Mouse (Mus musculus): ENCODE measurements around the gene Crip1. TPM values are rescaled to one million over a fixed set of nuclear protein-coding genes. Genes with fewer than 3 reads are reported as not detected.
A peak's percentile ranks its signal among the peaks of the same experiment; 100 is the strongest.

Gene Crip1
- polyA plus RNA-seq, 1 experiment: 201 TPM

DNA sequence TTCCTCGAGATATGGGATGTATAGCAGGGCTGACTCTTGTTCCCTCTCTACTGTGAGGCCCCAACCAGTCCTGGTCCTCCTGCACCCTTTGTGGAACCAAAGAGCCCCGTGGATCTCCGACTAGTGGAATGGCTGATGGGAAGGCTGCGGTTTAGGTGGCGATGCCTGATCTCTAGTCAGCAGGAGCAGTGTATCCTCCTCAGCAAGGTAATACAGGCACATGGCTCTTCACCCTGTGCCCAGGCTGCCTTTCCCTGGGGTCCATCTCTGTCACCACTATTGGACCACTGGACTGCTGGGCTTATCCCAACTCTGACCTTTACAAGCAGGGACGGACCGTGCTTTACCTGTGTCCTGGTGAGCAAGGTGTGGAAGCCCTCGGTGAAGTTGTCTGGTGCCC lies 11.4 kb downstream of the Crip1 start:
- TF ChIP-seq POLR2A (IDR thresholded peaks at IDR 0.05; ENCODE audit: borderline replicate concordance, control insufficient read depth, low read depth, low read length): no peak
- no peak for TF ChIP-seq CTCF (IDR thresholded peaks at IDR 0.05; ENCODE audit: control insufficient read depth, insufficient read depth, low read length)
- Histone ChIP-seq H3K4me1 (ENCODE audit: control insufficient read depth, insufficient read depth, low read length) (no peaks in the 10 kb centered on the region; the same call in 1 of the 2 replicates), H3K4me3 (replicated peaks; ENCODE audit: control insufficient read depth, low read depth, low read length) (no peak overlapping the region), H3K27ac (ENCODE audit: control insufficient read depth, insufficient read depth, low read depth, low read length, poor library complexity) (no peak overlapping the region)
- WGBS: 90% methylated on average over 8 of the region's 8 CpGs

DNA sequence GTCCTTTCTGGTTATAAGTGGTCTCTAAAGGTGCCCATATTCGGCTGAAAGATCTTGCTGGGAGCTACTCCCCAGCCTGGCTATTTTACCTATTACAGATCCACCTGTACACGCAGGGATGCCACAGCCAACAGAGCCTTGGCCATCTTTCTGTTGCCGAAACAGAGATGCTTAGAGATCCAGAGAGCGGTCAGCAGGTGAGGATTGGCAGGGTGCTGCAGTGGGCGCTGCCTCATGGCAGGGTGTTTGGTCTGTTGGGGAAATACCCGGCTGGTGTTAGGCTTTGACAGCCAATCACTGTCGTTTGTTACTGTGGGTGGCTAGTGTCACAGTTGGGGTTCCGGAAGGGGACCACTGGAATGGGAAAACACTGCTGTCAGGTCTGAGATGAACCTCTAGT lies 11.9 kb downstream of the Crip1 start:
- TF ChIP-seq CTCF (IDR thresholded peaks at IDR 0.05; ENCODE audit: control insufficient read depth, insufficient read depth, low read length): no peak
- no peak for TF ChIP-seq POLR2A (IDR thresholded peaks at IDR 0.05; ENCODE audit: borderline replicate concordance, control insufficient read depth, low read depth, low read length)

DNA sequence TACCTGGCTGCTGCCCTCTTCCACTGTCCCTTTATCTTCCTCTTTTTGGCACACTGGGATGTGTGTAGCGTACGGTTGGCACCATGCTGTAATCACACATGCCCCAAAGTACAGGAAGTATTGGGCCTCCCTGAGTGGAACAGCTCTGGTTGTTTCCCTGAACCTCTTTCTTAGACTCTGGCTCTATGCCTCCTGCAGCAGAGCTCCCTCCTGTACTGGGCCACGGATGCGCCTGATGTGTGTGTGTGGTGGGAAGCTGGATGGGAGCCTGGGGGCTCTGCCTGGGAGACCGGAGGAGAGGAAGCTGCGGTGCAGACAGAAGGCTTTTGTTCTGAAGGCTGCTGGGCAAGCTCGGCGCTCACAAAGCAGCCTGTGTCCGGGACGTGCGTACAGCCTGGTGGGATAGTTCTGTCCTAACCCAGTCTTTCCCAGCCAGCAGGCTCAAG lies 17.5 kb downstream of the Crip1 start:
- WGBS: 61% methylated on average over 11 of the region's 11 CpGs
- peaks cover 6% of the 10 kb centered on the region for H3K4me1 ChIP-seq (ENCODE audit: control insufficient read depth, insufficient read depth, low read length)
- no peak for TF ChIP-seq CTCF (IDR thresholded peaks at IDR 0.05; ENCODE audit: control insufficient read depth, insufficient read depth, low read length)
- no peak for TF ChIP-seq POLR2A (IDR thresholded peaks at IDR 0.05; ENCODE audit: borderline replicate concordance, control insufficient read depth, low read depth, low read length)
- no peak overlapping the region for H3K27ac ChIP-seq (ENCODE audit: control insufficient read depth, insufficient read depth, low read depth, low read length, poor library complexity)
- H3K4me3 ChIP-seq (replicated peaks; ENCODE audit: control insufficient read depth, low read depth, low read length): no peak overlapping the region

More for the DNA sequence above, 11.9 kb downstream of the Crip1 start:
- 91% methylated on average over 8 of the region's 8 CpGs for WGBS
- Histone ChIP-seq H3K27ac (ENCODE audit: control insufficient read depth, insufficient read depth, low read depth, low read length, poor library complexity) (no peak overlapping the region), H3K4me1 (ENCODE audit: control insufficient read depth, insufficient read depth, low read length) (no peaks in the 10 kb centered on the region; the same call in 1 of the 2 replicates), H3K4me3 (replicated peaks; ENCODE audit: control insufficient read depth, low read depth, low read length) (no peak overlapping the region)

DNA sequence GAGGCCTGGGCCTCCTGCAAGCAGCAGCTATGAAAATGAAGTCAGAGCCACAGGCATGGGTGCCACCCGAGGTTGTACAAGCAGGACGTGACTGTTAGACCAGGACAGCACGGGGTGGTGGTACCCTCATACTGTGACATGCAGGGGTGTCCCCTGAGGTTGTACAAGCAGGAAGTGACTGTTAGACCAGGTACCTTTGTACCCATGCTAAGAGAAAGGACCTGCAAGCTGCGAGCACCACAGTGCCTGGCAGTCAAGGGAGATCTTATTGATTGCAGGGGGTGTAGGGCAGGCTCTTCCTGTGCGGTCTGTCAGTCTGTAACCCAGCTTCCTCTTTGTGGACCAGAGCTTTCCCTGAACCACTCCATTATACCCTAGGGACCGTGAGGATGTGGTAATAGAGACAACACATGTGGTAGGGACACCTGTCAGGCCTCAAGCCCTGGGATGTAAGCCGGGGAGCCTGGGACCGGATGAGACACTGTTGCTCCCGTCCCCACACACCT lies 22.0 kb downstream of the Crip1 start:
- Histone ChIP-seq H3K4me3 (replicated peaks; ENCODE audit: control insufficient read depth, low read depth, low read length) (no peak overlapping the region), H3K4me1 (ENCODE audit: control insufficient read depth, insufficient read depth, low read length) (peaks cover 6% of the 10 kb centered on the region), H3K27ac (ENCODE audit: control insufficient read depth, insufficient read depth, low read depth, low read length, poor library complexity) (peak overlapping the region; percentile 52)
- no peak for TF ChIP-seq CTCF (IDR thresholded peaks at IDR 0.05; ENCODE audit: control insufficient read depth, insufficient read depth, low read length)
- no peak for TF ChIP-seq POLR2A (IDR thresholded peaks at IDR 0.05; ENCODE audit: borderline replicate concordance, control insufficient read depth, low read depth, low read length)
- WGBS: 6% methylated on average over 9 of the region's 9 CpGs

DNA sequence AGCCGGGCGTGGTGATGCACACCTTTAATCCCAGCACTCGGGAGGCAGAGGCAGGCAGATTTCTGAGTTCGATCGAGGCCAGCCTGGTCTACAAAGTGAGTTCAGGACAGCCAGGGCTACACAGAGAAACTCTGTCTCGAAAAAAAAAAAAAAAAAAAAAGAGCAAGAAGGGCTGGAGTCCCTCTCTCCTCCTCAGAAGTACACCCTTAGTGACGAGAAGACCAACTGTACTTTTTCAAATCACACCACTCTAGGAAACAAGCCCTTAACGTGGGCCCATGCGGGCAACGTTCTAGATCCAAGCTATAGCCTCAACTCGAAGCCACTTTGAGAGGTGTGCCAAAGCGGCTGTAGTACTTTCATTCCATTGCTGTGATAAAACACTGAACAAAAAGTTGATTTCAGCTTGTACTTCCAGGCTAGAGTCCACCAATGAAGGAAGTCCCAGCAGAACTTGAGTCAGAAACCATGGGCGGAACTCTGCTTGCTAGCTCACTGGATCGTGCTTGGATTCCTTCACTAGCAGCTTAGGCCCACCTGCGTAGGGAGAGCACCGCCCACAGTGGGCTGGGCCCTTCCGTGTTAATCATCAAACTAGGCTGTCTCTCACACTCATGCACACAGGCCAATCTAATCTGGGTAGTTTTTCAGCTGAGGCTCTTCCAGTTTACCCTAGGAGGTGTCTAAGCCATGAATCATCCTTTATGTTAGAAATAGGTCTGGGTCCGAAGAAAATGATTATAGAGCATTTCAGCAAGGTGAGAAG lies 31.0 kb downstream of the Crip1 start:
- WGBS: 78% methylated on average over 18 of the region's 18 CpGs
- Histone ChIP-seq H3K4me1 (ENCODE audit: control insufficient read depth, insufficient read depth, low read length) (no peaks in the 10 kb centered on the region), H3K27ac (ENCODE audit: control insufficient read depth, insufficient read depth, low read depth, low read length, poor library complexity) (no peak overlapping the region), H3K4me3 (replicated peaks; ENCODE audit: control insufficient read depth, low read depth, low read length) (no peak overlapping the region)
- TF ChIP-seq POLR2A (IDR thresholded peaks at IDR 0.05; ENCODE audit: borderline replicate concordance, control insufficient read depth, low read depth, low read length): no peak
- no peak for TF ChIP-seq CTCF (IDR thresholded peaks at IDR 0.05; ENCODE audit: control insufficient read depth, insufficient read depth, low read length)

DNA sequence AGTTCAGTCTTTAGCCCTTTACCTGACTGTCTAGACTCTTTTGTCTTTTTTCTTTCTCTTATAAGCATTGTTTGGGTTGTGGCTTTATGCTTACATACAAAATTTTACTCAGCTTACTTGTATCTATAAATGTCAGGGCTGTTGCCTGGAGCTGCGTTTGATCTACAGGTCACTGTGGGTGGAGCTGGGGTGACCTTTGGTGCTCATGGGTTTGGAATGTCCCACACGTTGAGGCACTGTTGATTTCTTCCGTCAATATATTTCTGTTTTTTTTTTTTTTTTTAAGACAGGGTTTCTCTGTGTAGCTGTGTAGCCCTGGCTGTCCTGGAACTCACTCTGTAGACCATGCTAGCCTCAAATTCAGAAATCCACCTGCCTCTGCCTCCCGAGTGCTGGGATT lies 34.9 kb downstream of the Crip1 start:
- no peak for TF ChIP-seq CTCF (IDR thresholded peaks at IDR 0.05; ENCODE audit: control insufficient read depth, insufficient read depth, low read length)
- no peak for TF ChIP-seq POLR2A (IDR thresholded peaks at IDR 0.05; ENCODE audit: borderline replicate concordance, control insufficient read depth, low read depth, low read length)
- Histone ChIP-seq H3K4me1 (ENCODE audit: control insufficient read depth, insufficient read depth, low read length) (no peaks in the 10 kb centered on the region), H3K4me3 (replicated peaks; ENCODE audit: control insufficient read depth, low read depth, low read length) (no peak overlapping the region), H3K27ac (ENCODE audit: control insufficient read depth, insufficient read depth, low read depth, low read length, poor library complexity) (no peak overlapping the region)
- WGBS: 75% methylated on average over 4 of the region's 4 CpGs

DNA sequence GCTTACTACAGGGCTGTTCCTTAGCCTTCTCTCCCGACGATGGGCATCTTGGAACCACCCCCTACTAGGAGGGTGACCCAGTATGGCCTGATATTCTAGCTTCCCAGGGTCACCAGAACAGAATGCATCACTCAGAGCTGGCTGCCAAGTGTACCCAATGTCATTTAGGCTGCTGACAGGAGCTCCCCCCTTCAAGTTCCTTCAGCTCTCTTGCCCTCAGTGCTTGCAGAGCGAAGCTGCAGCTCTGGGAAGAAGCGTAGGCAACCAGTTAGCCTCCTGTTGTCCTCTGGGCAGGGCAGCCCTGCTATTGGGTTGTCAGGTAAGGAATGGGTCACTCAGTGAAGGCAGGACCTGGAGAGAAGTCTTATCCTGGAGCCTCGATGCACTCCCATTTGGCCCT lies 38.8 kb downstream of the Crip1 start:
- WGBS: 73% methylated on average over 5 of the region's 5 CpGs
- TF ChIP-seq POLR2A (IDR thresholded peaks at IDR 0.05; ENCODE audit: borderline replicate concordance, control insufficient read depth, low read depth, low read length) (no peak), CTCF (IDR thresholded peaks at IDR 0.05; ENCODE audit: control insufficient read depth, insufficient read depth, low read length) (no peak)
- H3K4me3 ChIP-seq (replicated peaks; ENCODE audit: control insufficient read depth, low read depth, low read length): no peak overlapping the region
- H3K27ac ChIP-seq (ENCODE audit: control insufficient read depth, insufficient read depth, low read depth, low read length, poor library complexity): no peak overlapping the region
- H3K4me1 ChIP-seq (ENCODE audit: control insufficient read depth, insufficient read depth, low read length): no peaks in the 10 kb centered on the region

DNA sequence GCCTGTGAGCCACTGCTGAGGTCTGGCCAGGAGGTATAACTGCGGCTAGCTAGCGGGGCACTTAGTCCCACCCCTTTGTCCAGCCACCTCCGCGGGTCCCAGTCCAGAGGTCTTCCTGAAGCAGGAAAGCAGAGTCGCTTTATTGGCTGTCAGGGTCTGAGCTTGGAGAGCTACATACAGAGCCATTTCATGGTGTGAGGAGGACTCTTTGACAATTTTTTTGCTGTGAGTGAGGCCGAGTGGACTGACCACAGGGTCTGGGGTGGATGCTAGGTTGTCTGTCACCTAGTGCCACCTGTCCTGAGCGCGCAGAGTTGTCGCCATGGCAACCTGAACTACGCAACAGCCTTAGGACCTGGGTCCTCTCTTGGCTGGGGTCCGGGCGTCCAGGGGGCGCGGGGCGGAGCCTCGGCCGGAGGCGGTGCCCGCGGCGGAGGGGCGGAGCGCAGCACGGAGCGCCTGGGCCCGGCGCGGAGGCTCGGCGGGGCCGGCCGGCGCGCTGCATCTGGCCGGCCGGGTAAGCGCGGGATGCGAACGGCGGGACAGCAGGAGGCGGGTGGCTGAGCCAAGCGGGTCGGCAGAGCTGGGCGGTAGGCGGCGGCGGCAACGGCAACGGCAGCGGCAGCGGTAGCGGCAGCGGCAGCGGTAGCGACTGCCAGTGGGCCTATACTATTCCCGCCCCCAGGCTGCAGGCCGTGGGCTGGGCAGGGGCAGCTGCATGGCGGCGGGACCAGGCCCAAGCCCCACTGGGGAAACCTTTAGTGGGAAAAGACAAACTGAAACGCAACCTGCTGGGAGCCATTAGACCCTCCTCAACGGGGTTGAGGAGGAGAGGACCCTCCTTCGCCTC lies 39.6 kb downstream of the Crip1 start, which contains the start of gene Tmem121:
Gene Tmem121 (plus strand): TSS at position 489 of the 850 bp plus-strand sequence.
- no peaks in the 10 kb centered on the region for H3K4me1 ChIP-seq (ENCODE audit: control insufficient read depth, insufficient read depth, low read length)
- WGBS: 9% methylated on average over 62 of the region's 63 CpGs
- H3K4me3 ChIP-seq (replicated peaks; ENCODE audit: control insufficient read depth, low read depth, low read length): no peak within 1 kb of the TSS
- H3K27ac ChIP-seq (ENCODE audit: control insufficient read depth, insufficient read depth, low read depth, low read length, poor library complexity): no peak within 1 kb of the TSS
- TF ChIP-seq POLR2A (IDR thresholded peaks at IDR 0.05; ENCODE audit: borderline replicate concordance, control insufficient read depth, low read depth, low read length) (no peak), CTCF (IDR thresholded peaks at IDR 0.05; ENCODE audit: control insufficient read depth, insufficient read depth, low read length) (no peak)
